Mouse (Mus musculus): ENCODE results near the gene Usp7. TPM values are rescaled to one million over a fixed set of nuclear protein-coding genes. Genes with fewer than 3 reads are reported as not detected.
A peak's percentile ranks its signal among the peaks of the same experiment; 100 is the strongest.

Usp7 gene
- polyA plus RNA-seq, 1 experiment from 2014 or later, result 15.7 TPM

- WGBS, result 53% methylated on average over 4 of the region's 4 CpGs
- no peak overlapping the region for H3K27ac ChIP-seq (replicated peaks)
- DNase-seq (ENCODE audit: low spot score) (no peak), ATAC-seq (ENCODE audit: low FRiP score, low TSS enrichment) (no peak)
- no peak for TF ChIP-seq EP300 (optimal IDR thresholded peaks at IDR 0.05)
- TF ChIP-seq CTCF (IDR thresholded peaks at IDR 0.05; ENCODE audit: low read depth), result no peak
- H3K9ac ChIP-seq (ENCODE audit: low read length), result no peak overlapping the region
- H3K27me3 ChIP-seq (ENCODE audit: control insufficient read depth, insufficient read depth, low read length), result no peaks in the 10 kb centered on the region
- H3K4me2 ChIP-seq (replicated peaks; ENCODE audit: low read depth), result no peak overlapping the region
- no peaks in the 10 kb centered on the region for H3K36me3 ChIP-seq (ENCODE audit: control insufficient read depth, insufficient read depth, low read length)
- H3K4me3 ChIP-seq (ENCODE audit: low read depth, low read length), result no peak overlapping the region
- H3K4me1 ChIP-seq (replicated peaks; ENCODE audit: control insufficient read depth, insufficient read depth), result no peaks in the 10 kb centered on the region
- H3K9me3 ChIP-seq (ENCODE audit: control insufficient read depth, low read length), result no peaks in the 10 kb centered on the region
Observed at GRCm38 (mm10) chr16:8769466-8769865, 22.6 kb downstream of the Usp7 start.

GRCm38 (mm10) chr16:8769065-8769464, 23.0 kb downstream of the Usp7 start:
- DNase-seq (ENCODE audit: low spot score) (peak; percentile 63), ATAC-seq (ENCODE audit: low FRiP score, low TSS enrichment) (peak; percentile 90)
- WGBS, result 17% methylated on average over 9 of the region's 10 CpGs
- Histone ChIP-seq H3K27me3 (ENCODE audit: control insufficient read depth, insufficient read depth, low read length) (no peaks in the 10 kb centered on the region), H3K4me2 (replicated peaks; ENCODE audit: low read depth) (no peak overlapping the region), H3K4me1 (replicated peaks; ENCODE audit: control insufficient read depth, insufficient read depth) (no peaks in the 10 kb centered on the region), H3K9me3 (ENCODE audit: control insufficient read depth, low read length) (no peaks in the 10 kb centered on the region), H3K9ac (ENCODE audit: low read length) (no peak overlapping the region), H3K27ac (replicated peaks) (no peak overlapping the region), H3K4me3 (ENCODE audit: low read depth, low read length) (no peak overlapping the region), H3K36me3 (ENCODE audit: control insufficient read depth, insufficient read depth, low read length) (no peaks in the 10 kb centered on the region)
- TF ChIP-seq EP300 (optimal IDR thresholded peaks at IDR 0.05) (no peak), CTCF (IDR thresholded peaks at IDR 0.05; ENCODE audit: low read depth) (peak; percentile 85)

GRCm38 (mm10) chr16:8768588-8768987, 23.5 kb downstream of the Usp7 start:
- H3K4me2 ChIP-seq (replicated peaks; ENCODE audit: low read depth), result no peak overlapping the region
- TF ChIP-seq CTCF (IDR thresholded peaks at IDR 0.05; ENCODE audit: low read depth) (no peak), EP300 (optimal IDR thresholded peaks at IDR 0.05) (no peak)
- no peaks in the 10 kb centered on the region for H3K9me3 ChIP-seq (ENCODE audit: control insufficient read depth, low read length)
- H3K36me3 ChIP-seq (ENCODE audit: control insufficient read depth, insufficient read depth, low read length), result no peaks in the 10 kb centered on the region
- H3K4me1 ChIP-seq (replicated peaks; ENCODE audit: control insufficient read depth, insufficient read depth), result no peaks in the 10 kb centered on the region
- ATAC-seq (ENCODE audit: low FRiP score, low TSS enrichment) (0 out of 2 replicates have a peak, but pooled peaks have one; percentile 16), DNase-seq (ENCODE audit: low spot score) (no peak)
- WGBS, result 54% methylated on average over 4 of the region's 4 CpGs
- H3K9ac ChIP-seq (ENCODE audit: low read length), result no peak overlapping the region
- H3K4me3 ChIP-seq (ENCODE audit: low read depth, low read length), result no peak overlapping the region
- no peak overlapping the region for H3K27ac ChIP-seq (replicated peaks)
- H3K27me3 ChIP-seq (ENCODE audit: control insufficient read depth, insufficient read depth, low read length), result no peaks in the 10 kb centered on the region

GRCm38 (mm10) chr16:8768071-8768470, 24.0 kb downstream of the Usp7 start:
- Histone ChIP-seq H3K9me3 (ENCODE audit: control insufficient read depth, low read length) (no peaks in the 10 kb centered on the region), H3K4me3 (ENCODE audit: low read depth, low read length) (no peak overlapping the region), H3K36me3 (ENCODE audit: control insufficient read depth, insufficient read depth, low read length) (no peaks in the 10 kb centered on the region), H3K4me2 (replicated peaks; ENCODE audit: low read depth) (no peak overlapping the region), H3K27ac (replicated peaks) (no peak overlapping the region), H3K27me3 (ENCODE audit: control insufficient read depth, insufficient read depth, low read length) (no peaks in the 10 kb centered on the region), H3K9ac (ENCODE audit: low read length) (no peak overlapping the region), H3K4me1 (replicated peaks; ENCODE audit: control insufficient read depth, insufficient read depth) (no peaks in the 10 kb centered on the region)
- TF ChIP-seq CTCF (IDR thresholded peaks at IDR 0.05; ENCODE audit: low read depth) (no peak), EP300 (optimal IDR thresholded peaks at IDR 0.05) (no peak)
- no peak for DNase-seq (ENCODE audit: low spot score)
- 91% methylated on average over 4 of the region's 4 CpGs for WGBS
- ATAC-seq (ENCODE audit: low FRiP score, low TSS enrichment), result no peak

- Histone ChIP-seq H3K4me1 (replicated peaks; ENCODE audit: control insufficient read depth, insufficient read depth) (no peaks in the 10 kb centered on the region), H3K9me3 (ENCODE audit: control insufficient read depth, low read length) (no peaks in the 10 kb centered on the region), H3K4me2 (replicated peaks; ENCODE audit: low read depth) (no peak overlapping the region), H3K4me3 (ENCODE audit: low read depth, low read length) (no peak overlapping the region), H3K36me3 (ENCODE audit: control insufficient read depth, insufficient read depth, low read length) (no peaks in the 10 kb centered on the region), H3K27ac (replicated peaks) (no peak overlapping the region), H3K27me3 (ENCODE audit: control insufficient read depth, insufficient read depth, low read length) (no peaks in the 10 kb centered on the region), H3K9ac (ENCODE audit: low read length) (no peak overlapping the region)
- TF ChIP-seq CTCF (IDR thresholded peaks at IDR 0.05; ENCODE audit: low read depth), result no peak
- TF ChIP-seq EP300 (optimal IDR thresholded peaks at IDR 0.05), result no peak
- ATAC-seq (ENCODE audit: low FRiP score, low TSS enrichment), result no peak
- no peak for DNase-seq (ENCODE audit: low spot score)
- WGBS, result 78% methylated on average over 11 of the region's 11 CpGs
Observed at GRCm38 (mm10) chr16:8767133-8768052, 24.7 kb downstream of the Usp7 start.

GRCm38 (mm10) chr16:8766196-8766595, 25.9 kb downstream of the Usp7 start:
- Histone ChIP-seq H3K36me3 (ENCODE audit: control insufficient read depth, insufficient read depth, low read length) (no peaks in the 10 kb centered on the region), H3K4me2 (replicated peaks; ENCODE audit: low read depth) (no peak overlapping the region), H3K4me3 (ENCODE audit: low read depth, low read length) (no peak overlapping the region), H3K4me1 (replicated peaks; ENCODE audit: control insufficient read depth, insufficient read depth) (no peaks in the 10 kb centered on the region), H3K27me3 (ENCODE audit: control insufficient read depth, insufficient read depth, low read length) (no peaks in the 10 kb centered on the region), H3K27ac (replicated peaks) (no peak overlapping the region), H3K9ac (ENCODE audit: low read length) (no peak overlapping the region), H3K9me3 (ENCODE audit: control insufficient read depth, low read length) (no peaks in the 10 kb centered on the region)
- DNase-seq (ENCODE audit: low spot score) (no peak), ATAC-seq (ENCODE audit: low FRiP score, low TSS enrichment) (no peak)
- TF ChIP-seq EP300 (optimal IDR thresholded peaks at IDR 0.05) (no peak), CTCF (IDR thresholded peaks at IDR 0.05; ENCODE audit: low read depth) (no peak)
- WGBS, result 46% methylated on average over 9 of the region's 9 CpGs
